Mouse (Mus musculus) heart, adult 2 months (tissue): ENCODE results near the gene Ttf1. TPM values are rescaled to one million over a fixed set of nuclear protein-coding genes. Genes with fewer than 3 reads are reported as not detected.
"Not testable (repeated sequence)": the region's sequence is repeated elsewhere in the genome, so short reads cannot be mapped to it uniquely, and the experiment has no call there.

Experiments
- DNase-seq, 2 experiments: peaks; one replicate each; pipeline ENCODE4 v3.0.0; 2021
- H3K27ac ChIP-seq: fragments of 200-600 bp; 2 replicates; pipeline ENCODE4 v1.8.1; 2022
- H3K27me3 ChIP-seq: fragments of 200-500 bp; 2 replicates; pipeline ENCODE4 v1.6.1; 2012; ENCODE audit warnings: mild to moderate bottlenecking, low read length, inconsistent platforms, mixed read lengths; ENCODE audit not compliant: control insufficient read depth, insufficient read depth
- H3K36me3 ChIP-seq: fragments of 200-500 bp; 2 replicates; pipeline ENCODE4 v1.6.1; 2012; ENCODE audit warnings: low read length, inconsistent platforms; ENCODE audit not compliant: control insufficient read depth, insufficient read depth
- H3K4me1 ChIP-seq: fragments of 200-500 bp; 2 replicates; pipeline ENCODE4 v1.6.1; 2011; ENCODE audit warnings: low read length; ENCODE audit not compliant: control insufficient read depth, insufficient read depth
- H3K4me3 ChIP-seq: fragments of 200-600 bp; 2 replicates; pipeline ENCODE4 v1.8.1; 2022
- H3K79me2 ChIP-seq: fragments of 200-500 bp; replicated peaks from 2 replicates; pipeline ENCODE4 v1.6.1; 2012; ENCODE audit warnings: mild to moderate bottlenecking, inconsistent platforms, low read length, moderate library complexity, mixed read lengths; ENCODE audit not compliant: control insufficient read depth, insufficient read depth
- H3K9ac ChIP-seq: fragments of 200-500 bp; 2 replicates; pipeline ENCODE4 v1.6.1; 2012; ENCODE audit warnings: low read depth, mild to moderate bottlenecking, control low read depth, inconsistent platforms, low read length, mixed read lengths
- CTCF ChIP-seq: fragments of 200-600 bp; IDR thresholded peaks from 2 replicates; pipeline ENCODE4 v1.8.1; 2022; ENCODE audit warnings: antibody characterized with exemption, mild to moderate bottlenecking, moderate library complexity
- EP300 ChIP-seq: fragments of 200-500 bp; IDR thresholded peaks from 2 replicates; pipeline ENCODE4 v1.6.1; 2011; ENCODE audit warnings: low read depth, low read length, control low read depth; ENCODE audit not compliant: insufficient read depth
- POLR2A ChIP-seq: fragments of 200-500 bp; IDR thresholded peaks from 2 replicates; pipeline ENCODE4 v1.6.1; 2011; ENCODE audit warnings: mild to moderate bottlenecking, low read depth, low read length, control low read depth; ENCODE audit not compliant: insufficient read depth
- WGBS: fragments of 180-500 bp; shearing (Covaris S2); methylation state at CpG from one replicate; pipeline ENCODE4 v1.1.7; 2018; 5-methylcytosine and 5-hydroxymethylcytosine counted together
- intact Hi-C: fragments of 180-260 bp; cut with DNase I; formaldehyde crosslinking; loops from one replicate; pipeline ENCODE4 v1.15.1; 2025
- polyA plus RNA-seq: library from polyadenylated mRNA; depleted of rRNA; stranded (reverse); fragments of >200 nt; gene quantifications from 2 replicates; pipeline ENCODE4 v1.2.3, GENCODE M21; 2012
- total RNA-seq, 2 experiments: library from RNA; stranded (reverse); gene quantifications; 2 replicates each; pipeline ENCODE4 v1.2.3; 2021

Ttf1 gene
- total and polyA plus RNA-seq, 3 experiments, result 3.2 to 7.0 (median 6.1) TPM

DNA sequence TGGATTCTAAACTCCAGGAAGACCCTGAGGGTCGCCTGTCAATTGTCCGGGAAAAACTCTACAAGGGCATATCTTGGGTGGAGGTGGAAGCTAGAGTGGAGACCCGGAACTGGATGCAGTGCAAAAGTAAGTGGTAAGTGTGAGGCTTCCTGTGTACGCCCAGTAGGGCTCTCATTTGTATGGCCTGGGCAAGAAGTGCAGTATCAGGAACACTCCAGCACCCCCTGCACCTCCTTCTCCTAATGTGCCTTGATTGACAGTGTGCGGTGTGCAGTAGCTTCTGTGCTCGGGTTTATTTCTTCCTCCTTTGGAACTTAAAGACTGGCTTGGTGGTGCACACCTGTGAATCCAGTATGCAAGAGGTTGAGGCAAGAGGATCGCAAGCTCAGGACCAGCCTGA lies 14.6 kb downstream of the Ttf1 start:
- no peak overlapping the region for H3K27ac ChIP-seq
- H3K9ac ChIP-seq, result no peak overlapping the region
- no peak overlapping the region for H3K4me3 ChIP-seq
- WGBS, result 84% methylated on average over 7 of the region's 7 CpGs
- intact Hi-C loops, result no loop called here
- H3K27me3 ChIP-seq, result no peaks in the 10 kb centered on the region
- DNase-seq, result no peak
- H3K4me1 ChIP-seq, result no peaks in the 10 kb centered on the region
- TF ChIP-seq POLR2A (no peak), EP300 (no peak), CTCF (no peak)
- H3K36me3 ChIP-seq, result no peaks in the 10 kb centered on the region
- H3K79me2 ChIP-seq, result no peaks in the 10 kb centered on the region

DNA sequence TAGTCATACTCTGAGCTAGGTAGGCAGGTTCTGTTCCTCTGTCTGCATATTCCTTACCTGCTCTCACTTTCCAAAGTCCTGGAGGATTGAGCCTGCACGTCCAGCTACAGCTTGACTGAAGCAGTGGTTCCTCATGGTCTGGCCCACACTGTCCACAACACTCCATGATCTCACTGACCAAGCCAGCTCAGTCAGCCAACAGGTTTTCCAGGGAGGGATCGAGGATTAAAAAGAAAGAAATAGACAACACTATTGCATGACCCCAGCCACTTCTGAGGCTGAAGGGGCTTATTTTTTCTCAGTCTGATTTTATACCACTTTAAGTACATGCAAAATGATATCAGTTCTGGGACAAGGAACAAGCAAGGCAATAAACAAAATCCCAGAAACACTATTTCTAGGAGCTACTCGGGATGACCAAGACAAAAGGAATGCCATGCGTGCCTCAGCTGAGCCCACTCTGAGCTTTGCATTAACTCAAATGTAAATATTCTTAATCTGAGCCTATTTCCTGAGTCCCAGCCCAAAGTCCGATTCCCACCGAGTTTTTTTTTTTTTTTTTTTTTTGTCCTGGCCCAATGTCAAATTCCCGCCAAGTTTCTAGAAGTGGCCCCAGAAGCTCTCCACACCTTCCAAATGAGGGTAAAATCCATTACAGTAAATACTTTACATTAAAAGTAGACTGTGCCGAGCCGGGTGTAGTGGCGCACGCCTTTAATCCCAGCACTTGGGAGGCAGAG lies 15.4 kb downstream of the Ttf1 start:
- Histone ChIP-seq H3K36me3 (no peaks in the 10 kb centered on the region), H3K27me3 (no peaks in the 10 kb centered on the region), H3K79me2 (no peaks in the 10 kb centered on the region), H3K4me1 (no peaks in the 10 kb centered on the region), H3K27ac (no peak overlapping the region), H3K4me3 (no peak overlapping the region), H3K9ac (no peak overlapping the region)
- TF ChIP-seq POLR2A (no peak), EP300 (no peak), CTCF (no peak)
- intact Hi-C loops, result no loop called here
- DNase-seq, result no peak
- WGBS, result 68% methylated on average over 11 of the region's 11 CpGs

- H3K36me3 ChIP-seq, result no peaks in the 10 kb centered on the region
These were observed 16.2 kb downstream of the Ttf1 start for GRCm38 (mm10) chr2:29076226-29076625.

DNA sequence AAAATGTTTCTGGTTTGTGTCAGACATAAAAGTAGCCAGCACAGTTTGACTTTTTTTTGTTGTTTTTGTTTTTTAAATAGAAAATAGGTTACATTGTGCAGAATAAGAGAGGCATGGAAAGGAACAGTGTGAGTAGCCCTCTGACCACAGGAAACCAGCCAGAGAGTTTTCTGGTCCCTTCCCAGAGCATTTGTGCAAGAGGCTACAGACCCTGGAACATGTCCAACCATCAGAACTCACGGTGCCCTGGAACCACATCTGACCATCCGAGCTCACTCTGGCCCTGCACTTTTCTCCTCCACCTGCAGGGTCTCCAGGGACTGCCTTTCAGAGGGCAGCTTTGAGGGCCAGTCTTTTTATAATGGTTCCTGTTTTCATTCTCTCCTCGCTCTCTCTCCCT lies 21.9 kb downstream of the Ttf1 start:
- H3K4me1 ChIP-seq, result no peaks in the 10 kb centered on the region
- WGBS, result 44% methylated on average over 3 of the region's 3 CpGs
- no peak overlapping the region for H3K4me3 ChIP-seq
- intact Hi-C loops, result no loop called here
- H3K79me2 ChIP-seq, result no peaks in the 10 kb centered on the region
- H3K36me3 ChIP-seq, result no peaks in the 10 kb centered on the region
- H3K9ac ChIP-seq, result no peak overlapping the region
- no peaks in the 10 kb centered on the region for H3K27me3 ChIP-seq
- no peak for DNase-seq
- TF ChIP-seq CTCF (no peak), EP300 (no peak), POLR2A (no peak)
- H3K27ac ChIP-seq, result no peak overlapping the region

More at GRCm38 (mm10) chr2:29076226-29076625, 16.2 kb downstream of the Ttf1 start:
- H3K79me2 ChIP-seq, result no peaks in the 10 kb centered on the region
- H3K27ac ChIP-seq, result no peak overlapping the region
- H3K27me3 ChIP-seq, result no peaks in the 10 kb centered on the region
- no peak overlapping the region for H3K9ac ChIP-seq
- no peaks in the 10 kb centered on the region for H3K4me1 ChIP-seq
- TF ChIP-seq EP300 (no peak), CTCF (no peak), POLR2A (no peak)
- no peak for DNase-seq
- H3K4me3 ChIP-seq, result no peak overlapping the region
- WGBS, result 70% methylated on average over 2 of the region's 2 CpGs
- intact Hi-C loops, result no loop called here

DNA sequence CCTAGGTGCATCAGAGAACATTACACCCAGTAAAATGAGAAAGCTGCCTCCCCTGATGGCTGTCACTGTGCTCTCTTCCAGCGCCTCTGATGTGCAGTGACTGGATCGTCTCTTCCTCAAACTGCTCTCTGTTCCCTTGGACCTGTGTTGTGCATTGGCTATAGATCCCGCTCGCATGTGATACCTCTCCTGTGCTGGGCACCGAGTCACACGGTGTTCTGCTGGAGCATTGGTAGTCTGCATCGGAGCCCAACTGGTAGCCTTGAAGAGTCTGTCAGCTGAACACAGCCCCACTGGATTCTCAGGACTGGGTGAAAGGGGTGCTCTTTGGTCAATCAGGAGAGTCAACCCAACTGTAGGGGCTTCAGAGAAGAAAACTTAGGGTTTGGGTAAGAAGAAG lies 26.0 kb downstream of the Ttf1 start:
- Histone ChIP-seq H3K79me2 (no peaks in the 10 kb centered on the region), H3K36me3 (no peaks in the 10 kb centered on the region), H3K27me3 (no peaks in the 10 kb centered on the region), H3K4me3 (no peak overlapping the region), H3K9ac (no peak overlapping the region), H3K27ac (no peak overlapping the region), H3K4me1 (no peaks in the 10 kb centered on the region)
- intact Hi-C loops, result no loop called here
- no peak for DNase-seq
- 97% methylated on average over 7 of the region's 7 CpGs for WGBS
- TF ChIP-seq POLR2A (no peak), EP300 (no peak), CTCF (no peak)

DNA sequence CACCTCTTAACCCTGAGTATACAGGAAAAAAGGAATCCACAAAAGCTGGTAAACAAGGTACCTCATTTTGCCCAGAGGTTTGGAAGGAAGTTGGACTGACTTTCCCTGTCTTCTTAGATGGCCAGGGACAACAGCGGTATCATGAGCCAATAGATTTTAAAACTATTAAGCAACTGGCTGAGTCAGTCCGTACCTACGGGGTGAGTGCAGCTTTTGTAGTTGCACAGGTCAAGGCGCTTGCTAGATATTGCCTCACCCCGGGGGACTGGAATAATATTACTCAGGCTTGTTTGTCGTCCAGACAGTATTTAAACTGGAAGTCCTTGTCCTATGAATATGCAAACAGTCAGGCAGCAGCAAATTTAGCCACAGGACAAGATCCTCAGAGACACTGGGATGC lies 29.2 kb downstream of the Ttf1 start:
- H3K9ac ChIP-seq, result not testable (repeated sequence)

More for the DNA sequence above, 29.2 kb downstream of the Ttf1 start:
- H3K27ac ChIP-seq, DNase-seq, H3K36me3 ChIP-seq, H3K79me2 ChIP-seq, H3K4me3 ChIP-seq, H3K27me3 ChIP-seq, intact Hi-C loops, H3K4me1 ChIP-seq: not testable (repeated sequence)
- WGBS, result 83% methylated on average over 6 of the region's 6 CpGs
